In the genomic region with DNA sequence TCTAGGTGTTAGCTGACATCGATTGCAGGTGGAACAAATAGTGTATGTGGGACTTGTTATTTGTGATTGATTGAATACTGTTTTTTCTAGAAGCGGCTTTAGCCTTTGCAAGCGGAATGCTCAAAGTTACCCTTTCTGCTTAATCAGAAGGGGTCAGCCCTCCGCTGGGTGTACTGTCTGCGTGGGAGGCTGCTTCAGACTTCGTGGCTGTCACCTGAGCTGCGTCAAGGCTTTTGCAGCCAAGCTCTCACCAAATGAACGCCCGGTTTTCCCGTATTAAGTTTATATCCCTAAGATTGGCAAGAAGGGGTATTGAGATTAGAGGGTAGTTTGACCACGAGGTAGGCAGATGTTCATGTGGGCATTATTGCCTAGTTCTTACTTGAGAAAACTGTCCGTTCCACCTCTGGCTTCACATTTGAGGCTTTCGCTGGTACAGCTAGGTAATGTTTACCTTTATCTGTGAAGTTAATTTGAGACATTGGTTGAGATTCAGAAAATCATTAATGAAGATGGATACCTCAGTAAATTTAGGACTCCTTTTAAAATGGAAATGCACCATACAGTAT, we compare ENCODE assay signal across 8 mouse cellular contexts. TPM values are rescaled to one million over a fixed set of nuclear protein-coding genes. Genes with fewer than 3 reads are reported as not detected.
DNase-seq lines count a peak whose midpoint lies in the region; ATAC-seq and TF ChIP-seq lines count a peak whose summit lies in the region.

No protein-coding gene starts in this region.

- peak overlapping the region; percentile 84 for H3K9ac ChIP-seq in hindbrain, embryonic 15.5 days
- peak overlapping the region; percentile 81; the same call in 1 of the 2 replicates for H3K9ac ChIP-seq in midbrain, embryonic 11.5 days (ENCODE audit: low read length)

- DNase-seq in midbrain, embryonic 11.5 days (ENCODE audit: low spot score, missing footprints) = no peak
- DNase-seq in adrenal gland, postnatal 36 days = no peak
- DNase-seq in urinary bladder, adult 2 months (ENCODE audit: low spot score) = no peak
- no peak for DNase-seq in left cerebral cortex, adult 8-10 months (ENCODE audit: low spot score in 2 of 2)

- H3K4me3 ChIP-seq in erythroblast, embryonic 14.5 days (replicated peaks) = peak overlapping the region; percentile 80
- H3K4me3 ChIP-seq in bone marrow macrophage, adult 2 months (ENCODE audit: insufficient read depth, low read length) = peak overlapping the region; percentile 92; the same call in 1 of the 2 replicates
- peak overlapping the region; percentile 83 for H3K4me3 ChIP-seq in hindbrain, embryonic 15.5 days
- H3K4me3 ChIP-seq in midbrain, embryonic 11.5 days (ENCODE audit: low read depth, low read length) = peak overlapping the region; percentile 78

- peak overlapping the region; percentile 96 for H3K4me2 ChIP-seq in hindbrain, embryonic 15.5 days
- peak overlapping the region; percentile 98 for H3K4me2 ChIP-seq in midbrain, embryonic 11.5 days

- no peaks in the 10 kb centered on the region for H3K9me3 ChIP-seq in erythroblast, embryonic 14.5 days (ENCODE audit: control insufficient read depth, low read length)
- H3K9me3 ChIP-seq in hindbrain, embryonic 15.5 days = peaks cover 12% of the 10 kb centered on the region
- H3K9me3 ChIP-seq in midbrain, embryonic 11.5 days (ENCODE audit: control insufficient read depth, low read length) = peaks cover 5% of the 10 kb centered on the region; the same call in 1 of the 2 replicates

- peaks cover 60% of the 10 kb centered on the region for H3K27me3 ChIP-seq in erythroblast, embryonic 14.5 days (ENCODE audit: control insufficient read depth)
- 0 out of 2 replicates have a peak, but pooled peaks cover 3% of the 10 kb centered on the region for H3K27me3 ChIP-seq in hindbrain, embryonic 15.5 days
- H3K27me3 ChIP-seq in midbrain, embryonic 11.5 days (ENCODE audit: control insufficient read depth, insufficient read depth, low read length) = peaks cover 9% of the 10 kb centered on the region

- no peak for TF ChIP-seq POLR2A in bone marrow macrophage, adult 2 months (IDR thresholded peaks at IDR 0.05; ENCODE audit: borderline replicate concordance, low read depth, low read length)

- WGBS in hindbrain, embryonic 15.5 days = 29% methylated on average over 13 of the region's 13 CpGs
- WGBS in midbrain, embryonic 11.5 days = 23% methylated on average over 13 of the region's 13 CpGs

- no peaks in the 10 kb centered on the region for H3K36me3 ChIP-seq in erythroblast, embryonic 14.5 days (ENCODE audit: control insufficient read depth)
- H3K36me3 ChIP-seq in hindbrain, embryonic 15.5 days = peaks cover 12% of the 10 kb centered on the region
- H3K36me3 ChIP-seq in midbrain, embryonic 11.5 days (ENCODE audit: control insufficient read depth, insufficient read depth, low read length) = no peaks in the 10 kb centered on the region; the same call in 1 of the 2 replicates

- peaks cover 28% of the 10 kb centered on the region for H3K4me1 ChIP-seq in erythroblast, embryonic 14.5 days (ENCODE audit: control insufficient read depth)
- no peaks in the 10 kb centered on the region for H3K4me1 ChIP-seq in bone marrow macrophage, adult 2 months (ENCODE audit: control insufficient read depth, insufficient read depth, low read length)
- peaks cover 13% of the 10 kb centered on the region for H3K4me1 ChIP-seq in hindbrain, embryonic 15.5 days (replicated peaks)
- H3K4me1 ChIP-seq in midbrain, embryonic 11.5 days (ENCODE audit: control insufficient read depth, insufficient read depth, low read length) = peaks cover 10% of the 10 kb centered on the region

- no peak for ATAC-seq in erythroblast, adult 5-6 weeks (replicated peaks; ENCODE audit: low FRiP score, poor library complexity, severe bottlenecking)
- no peak for ATAC-seq in hindbrain, embryonic 15.5 days (ENCODE audit: low FRiP score, low read depth)
- ATAC-seq in midbrain, embryonic 11.5 days (ENCODE audit: low FRiP score) = no peak

- H3K27ac ChIP-seq in bone marrow macrophage, adult 2 months (ENCODE audit: insufficient read depth, low read depth, low read length) = no peak overlapping the region
- no peak overlapping the region for H3K27ac ChIP-seq in hindbrain, embryonic 15.5 days (replicated peaks)
- no peak overlapping the region for H3K27ac ChIP-seq in midbrain, embryonic 11.5 days (ENCODE audit: low read depth, low read length)

- TF ChIP-seq CTCF in bone marrow macrophage, adult 2 months (IDR thresholded peaks at IDR 0.05; ENCODE audit: low read depth, low read length) = no peak

RNA-seq across cellular contexts. Expression of a gene that starts 1.6 kb away (rescaled TPM):
- 1.4 and 1.5 TPM in 2 replicates for polyA plus RNA-seq in erythroblast, embryonic 14.5 days (2012)
- total RNA-seq in erythroblast, adult 5-6 weeks (2015; ENCODE audit: low replicate concordance) = 4.0 TPM in 1 of 2 replicates, not detected in the other
- total RNA-seq in erythroblast, adult 5-6 weeks (2017; ENCODE audit: low replicate concordance) = 0.17 and 3.3 TPM in 2 replicates
- 17.6 and 20.9 TPM in 2 replicates for polyA plus RNA-seq in bone marrow macrophage, adult 2 months (2012; ENCODE audit: insufficient read depth, insufficient read length, missing spikeins)
- 47.7 and 48.0 TPM in 2 replicates for polyA plus RNA-seq in hindbrain, embryonic 15.5 days (2015; fragmentation: Nextera tagmentation; extraction: Ambion mirVana)
- 23.1 and 23.4 TPM in 2 replicates for polyA plus RNA-seq in midbrain, embryonic 11.5 days (2014; fragmentation: Nextera tagmentation; extraction: Ambion mirVana)
- 10 to 100 TPM; 25.8 to 27.3 TPM for total RNA-seq in adrenal gland, postnatal 36 days (2021)
- 37.5 and 41.9 TPM in 2 replicates for polyA plus RNA-seq in urinary bladder, adult 2 months (2012; rRNA removed)
- total RNA-seq in left cerebral cortex, adult 8-10 months (2022) = 100 to 1,000 TPM; 194 to 218 (median 205) TPM

RNA-seq across cellular contexts. Expression of a gene that starts 10.2 kb away (rescaled TPM):
- 1.6 and 2.3 TPM in 2 replicates for polyA plus RNA-seq in erythroblast, embryonic 14.5 days (2012)
- 25.0 and 29.7 TPM in 2 replicates for total RNA-seq in erythroblast, adult 5-6 weeks (2015; ENCODE audit: low replicate concordance)
- 29.6 and 43.4 TPM in 2 replicates for total RNA-seq in erythroblast, adult 5-6 weeks (2017; ENCODE audit: low replicate concordance)
- 16.9 and 22.9 TPM in 2 replicates for polyA plus RNA-seq in bone marrow macrophage, adult 2 months (2012; ENCODE audit: insufficient read depth, insufficient read length, missing spikeins)
- polyA plus RNA-seq in hindbrain, embryonic 15.5 days (2015; fragmentation: Nextera tagmentation; extraction: Ambion mirVana) = 6.4 and 7.7 TPM in 2 replicates
- polyA plus RNA-seq in midbrain, embryonic 11.5 days (2014; fragmentation: Nextera tagmentation; extraction: Ambion mirVana) = 25.6 and 25.7 TPM in 2 replicates
- total RNA-seq in adrenal gland, postnatal 36 days (2021) = 10 to 100 TPM; 23.7 to 32.5 TPM
- 30.0 and 38.1 TPM in 2 replicates for polyA plus RNA-seq in urinary bladder, adult 2 months (2012; rRNA removed)
- 10 to 100 TPM; 24.5 to 27.7 (median 25.8) TPM for total RNA-seq in left cerebral cortex, adult 8-10 months (2022)

RNA-seq across cellular contexts. Expression of a gene that starts 34.1 kb away (rescaled TPM):
- polyA plus RNA-seq in erythroblast, embryonic 14.5 days (2012) = 0.18 and 0.41 TPM in 2 replicates
- total RNA-seq in erythroblast, adult 5-6 weeks (2015; ENCODE audit: low replicate concordance) = 5.0 and 5.2 TPM in 2 replicates
- 1.7 and 4.0 TPM in 2 replicates for total RNA-seq in erythroblast, adult 5-6 weeks (2017; ENCODE audit: low replicate concordance)
- 11.5 and 14.6 TPM in 2 replicates for polyA plus RNA-seq in bone marrow macrophage, adult 2 months (2012; ENCODE audit: insufficient read depth, insufficient read length, missing spikeins)
- polyA plus RNA-seq in hindbrain, embryonic 15.5 days (2015; fragmentation: Nextera tagmentation; extraction: Ambion mirVana) = 1.2 and 2.1 TPM in 2 replicates
- polyA plus RNA-seq in midbrain, embryonic 11.5 days (2014; fragmentation: Nextera tagmentation; extraction: Ambion mirVana) = 2.9 and 5.0 TPM in 2 replicates
- 1 to 10 TPM; 5.9 to 7.8 TPM for total RNA-seq in adrenal gland, postnatal 36 days (2021)
- polyA plus RNA-seq in urinary bladder, adult 2 months (2012; rRNA removed) = 13.8 and 16.4 TPM in 2 replicates
- 1 to 10 TPM in 2 of 4 experiments, under 1 TPM in 2; 0.46 to 2.2 (median 1.2) TPM for total RNA-seq in left cerebral cortex, adult 8-10 months (2022)
